In the genomic region with DNA sequence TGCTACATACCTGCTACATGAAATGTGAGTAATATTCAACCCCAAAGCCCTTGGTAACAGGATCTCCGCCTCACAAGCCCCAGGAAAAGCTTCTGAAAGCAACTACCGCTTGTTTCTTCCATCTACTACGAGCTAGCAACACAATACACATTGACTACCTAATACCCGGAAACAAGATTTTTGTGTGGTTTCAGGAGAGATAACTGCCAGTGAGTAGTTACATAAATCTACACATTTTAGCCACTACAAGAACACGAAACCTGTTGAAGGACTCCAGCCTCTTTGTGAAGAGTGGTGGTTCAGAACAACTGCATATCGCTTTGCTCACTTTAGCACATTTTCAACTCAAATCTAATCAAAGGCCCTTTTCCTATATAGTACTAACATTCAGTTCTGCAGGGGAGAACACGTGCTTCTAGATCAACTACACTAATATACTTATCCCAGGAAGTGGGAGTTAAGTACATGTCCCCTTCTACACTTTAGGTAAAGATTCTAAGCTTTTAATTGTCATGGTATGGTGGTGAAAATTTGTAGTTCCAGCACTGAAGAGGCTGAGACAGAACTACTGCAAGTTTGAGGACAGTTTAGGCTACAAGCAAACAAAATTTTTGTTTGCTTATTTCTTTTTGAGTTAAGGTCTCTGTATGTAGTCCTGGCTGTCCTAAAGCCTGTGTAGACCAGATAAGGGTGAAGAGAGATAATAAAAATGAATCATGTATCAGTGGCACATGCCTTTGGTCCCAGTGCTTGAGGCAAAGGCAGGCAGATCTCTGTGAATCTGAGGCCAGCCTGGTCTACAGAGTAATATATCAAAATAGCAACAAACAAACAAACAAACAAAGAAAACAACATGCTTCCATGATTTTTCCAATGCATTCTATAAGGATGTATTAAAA, we compare ENCODE assay signal across 19 mouse cellular contexts. TPM values are rescaled to one million over a fixed set of nuclear protein-coding genes. Genes with fewer than 3 reads are reported as not detected.
DNase-seq lines count a peak whose midpoint lies in the region; ATAC-seq and TF ChIP-seq lines count a peak whose summit lies in the region.
"Had no signal": no experiment of that assay in that cellular context is flagged by ENCODE, and none has a peak within 500 bp of the region (broad histone marks: within the 10 kb centered on the region; RNA-seq: fewer than 3 reads in every experiment).

No protein-coding gene starts in this region.

- intact Hi-C loops in gastrocnemius, adult 2 months (cut with DNase I), result no loop called here

- no peaks in the 10 kb centered on the region for H3K9me3 ChIP-seq in liver, embryonic 12.5 days (replicated peaks)
- H3K9me3 ChIP-seq: hindbrain, embryonic 13.5 days; limb, embryonic 15.5 days had no signal

- H3K27me3 ChIP-seq in testis, adult 2 months (ENCODE audit: control insufficient read depth, insufficient read depth, low read length), result no peaks in the 10 kb centered on the region
- H3K27me3 ChIP-seq in liver, embryonic 12.5 days (replicated peaks), result no peaks in the 10 kb centered on the region
- no peaks in the 10 kb centered on the region for H3K27me3 ChIP-seq in splenic B cell, adult 2 months (ENCODE audit: control insufficient read depth, insufficient read depth, low read length, poor library complexity, severe bottlenecking)
- H3K27me3 ChIP-seq: hindbrain, embryonic 13.5 days; limb, embryonic 15.5 days had no signal

- H3K9ac ChIP-seq in liver, embryonic 12.5 days, result peak overlapping the region; percentile 22; the same call in 1 of the 2 replicates
- H3K9ac ChIP-seq: forebrain, postnatal 0 days; hindbrain, embryonic 13.5 days; limb, embryonic 15.5 days had no signal

- H3K4me1 ChIP-seq in testis, adult 2 months (ENCODE audit: control insufficient read depth, insufficient read depth, low read length), result no peaks in the 10 kb centered on the region
- H3K4me1 ChIP-seq in liver, embryonic 12.5 days, result peaks cover 83% of the 10 kb centered on the region
- H3K4me1 ChIP-seq: limb, embryonic 15.5 days had no signal

- H3K36me3 ChIP-seq in testis, adult 2 months (ENCODE audit: control insufficient read depth, insufficient read depth, low read length), result no peaks in the 10 kb centered on the region
- peaks cover 11% of the 10 kb centered on the region; the same call in 1 of the 2 replicates for H3K36me3 ChIP-seq in liver, embryonic 12.5 days
- H3K36me3 ChIP-seq in splenic B cell, adult 2 months (ENCODE audit: control insufficient read depth, insufficient read depth, low read length, poor library complexity, severe bottlenecking), result no peaks in the 10 kb centered on the region
- H3K36me3 ChIP-seq: hindbrain, embryonic 13.5 days had no signal

- peak overlapping the region; percentile 47 for H3K4me2 ChIP-seq in liver, embryonic 12.5 days
- H3K4me2 ChIP-seq: hindbrain, embryonic 13.5 days; limb, embryonic 15.5 days had no signal

- peak; percentile 67; the same call in 1 of the 2 replicates for ATAC-seq in liver, embryonic 12.5 days
- ATAC-seq: forebrain, postnatal 0 days; intestine, postnatal 0 days had no signal

- H3K27ac ChIP-seq in gastrocnemius, adult 2 months, result 0 out of 2 replicates have a peak overlapping the region, but pooled peaks have one; percentile 13
- H3K27ac ChIP-seq in testis, adult 2 months (ENCODE audit: control insufficient read depth, insufficient read depth, low read depth, low read length), result no peak overlapping the region
- peak overlapping the region; percentile 67 for H3K27ac ChIP-seq in liver, embryonic 12.5 days
- H3K27ac ChIP-seq: hindbrain, embryonic 13.5 days; limb, embryonic 15.5 days had no signal

- TF ChIP-seq POLR2A in testis, adult 2 months (IDR thresholded peaks at IDR 0.05; ENCODE audit: control insufficient read depth, low read depth, low read length), result no peak

- WGBS in liver, embryonic 12.5 days (ENCODE audit: insufficient replicate concordance), result 22% methylated on average over 7 of the region's 7 CpGs

- no peak overlapping the region; the same call in 1 of the 2 replicates for H3K4me3 ChIP-seq in gastrocnemius, adult 2 months
- peak overlapping the region; percentile 17; the same call in 1 of the 2 replicates for H3K4me3 ChIP-seq in testis, adult 2 months (ENCODE audit: control insufficient read depth, low read depth, low read length)
- H3K4me3 ChIP-seq in liver, embryonic 12.5 days, result 0 out of 2 replicates have a peak overlapping the region, but pooled peaks have one; percentile 3
- H3K4me3 ChIP-seq: hindbrain, embryonic 13.5 days; limb, embryonic 15.5 days had no signal

- no peak for TF ChIP-seq CTCF in gastrocnemius, adult 2 months (IDR thresholded peaks at IDR 0.05)
- TF ChIP-seq CTCF in testis, adult 2 months (IDR thresholded peaks at IDR 0.05; ENCODE audit: control insufficient read depth, insufficient read depth, insufficient replicate concordance, low read depth, low read length), result no peak

- DNase-seq in gastrocnemius, adult 2 months, result no peak
- no peak for DNase-seq in gastrocnemius, postnatal 10 days
- no peak for DNase-seq in testis, postnatal 14 days (ENCODE audit: low spot score)
- DNase-seq in splenic B cell, adult 2 months (ENCODE audit: low read depth, low spot score), result peak; percentile 22
- no peak for DNase-seq in frontal cortex, adult 2 months (ENCODE audit: extremely low spot score in 1 of 2, low spot score in 1 of 2)
- DNase-seq in frontal cortex, postnatal 10 days (ENCODE audit: low spot score in 2 of 2), result no peak
- DNase-seq: adrenal gland, adult 2 months; cerebellum, adult 9-10 months; forebrain, postnatal 0 days; gastrocnemius, postnatal 25 days; kidney, postnatal 14 days; layer of hippocampus, adult 9-11 months; lung, postnatal 14 days; midbrain, embryonic 14.5 days had no signal

RNA-seq across cellular contexts. Expression of a gene that starts 9.3 kb away (rescaled TPM):
- total RNA-seq in gastrocnemius, adult 2 months (2021), result 10 to 100 TPM; 10.9 to 17.0 TPM
- 10 to 100 TPM; 27.0 to 36.6 TPM for total RNA-seq in gastrocnemius, postnatal 10 days (2021)
- 12.5 and 16.2 TPM in 2 replicates for polyA plus RNA-seq in testis, adult 2 months (2012; rRNA removed)
- polyA plus RNA-seq in liver, embryonic 12.5 days (2016; fragmentation: Nextera tagmentation; extraction: Ambion mirVana), result 16.9 and 17.1 TPM in 2 replicates
- 57.8 and 64.0 TPM in 2 replicates for polyA plus RNA-seq in frontal cortex, adult 2 months (2012; rRNA removed)
